Mouse (Mus musculus) testis, postnatal 10 days (tissue): ENCODE measurements around the gene Hspa1a.
"Not testable (repeated sequence)": the region's sequence is repeated elsewhere in the genome, so short reads cannot be mapped to it uniquely, and the experiment has no call there.

Experiments used
- DNase-seq: peaks from one replicate; pipeline ENCODE4 v3.0.0; 2021; ENCODE audit warnings: low spot score

The Hspa1a gene

DNA sequence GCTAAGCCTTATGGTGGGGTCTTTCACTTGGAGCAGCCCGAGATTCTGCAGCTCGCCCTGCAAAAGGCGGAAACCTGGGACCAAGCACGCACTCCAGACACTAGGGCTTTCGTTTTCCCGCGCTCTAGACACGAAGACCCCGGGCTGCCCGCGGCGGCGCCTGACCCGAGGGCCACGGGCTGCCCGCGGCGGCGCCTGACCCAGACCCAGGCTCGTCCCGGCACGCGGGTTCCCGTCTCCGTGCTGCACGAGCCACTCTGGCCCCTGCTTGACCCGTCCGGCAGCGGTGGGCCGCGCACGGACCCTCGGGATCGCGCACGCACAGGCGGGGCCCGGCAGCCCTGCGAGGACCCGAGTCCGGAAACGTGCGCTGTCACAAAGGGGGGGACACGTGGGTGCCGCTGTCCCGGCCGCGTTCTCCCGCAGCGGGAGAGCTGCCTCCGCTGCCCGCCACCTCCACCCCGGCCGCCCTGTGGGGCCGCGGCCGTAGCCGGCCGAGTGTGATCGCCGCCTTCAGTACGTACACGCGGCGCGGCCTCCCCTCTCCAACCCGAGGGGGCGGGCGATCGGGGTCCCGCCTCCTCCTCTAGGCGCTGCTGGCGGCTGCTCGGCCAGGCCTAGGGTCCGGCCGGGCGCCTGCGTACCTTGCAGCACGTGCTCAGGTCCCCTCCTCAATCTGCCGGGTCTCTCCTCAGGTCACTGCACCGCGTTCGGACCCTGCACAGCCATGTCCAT, 28.9 kb upstream of the Hspa1a start, which contains the start of gene Vars:
TSS of gene Vars (plus strand) at position 271 of the 735 bp plus-strand sequence.
- peak; percentile 91 for DNase-seq

DNA sequence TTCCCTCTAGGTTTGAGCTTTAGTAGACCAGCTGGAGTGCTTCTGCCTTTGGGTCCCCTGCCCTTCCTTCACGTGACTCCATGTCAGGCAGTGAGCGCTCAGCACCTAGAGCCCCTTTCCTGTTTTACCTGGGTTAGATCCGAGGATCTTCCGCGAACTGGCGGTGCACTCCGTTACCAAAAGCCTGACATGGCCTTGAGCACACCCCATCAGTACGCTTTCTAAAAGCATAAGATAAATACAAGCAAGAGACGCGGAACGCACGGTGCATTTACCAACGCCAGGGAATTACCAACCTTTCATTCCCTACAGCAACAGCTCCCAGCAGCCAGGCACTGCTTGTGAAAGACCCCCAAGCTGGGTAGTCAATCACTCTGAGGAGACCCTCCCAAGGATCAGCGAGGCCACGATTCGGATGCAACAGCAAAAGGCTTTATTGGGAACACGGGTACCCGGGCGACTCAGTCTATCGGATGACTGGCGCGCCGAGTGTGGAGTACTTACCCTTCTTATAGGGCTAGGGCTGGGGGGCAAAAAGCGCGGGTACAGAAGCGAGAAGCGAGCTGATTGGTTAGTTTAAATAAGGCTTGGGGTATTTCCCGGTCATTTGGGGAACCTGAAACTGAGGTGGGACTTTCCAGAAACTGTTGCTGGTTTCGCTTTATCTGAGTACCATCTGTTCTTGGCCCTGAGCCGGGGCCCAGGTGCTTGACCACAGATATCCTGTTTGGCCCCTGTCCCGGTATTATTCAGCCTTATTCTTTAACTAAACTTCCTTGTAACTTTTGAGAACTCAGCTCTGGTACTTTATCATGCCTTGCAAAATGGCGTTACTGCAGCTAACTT, 28.1 kb upstream of the Hspa1a start:
- not testable (repeated sequence) for DNase-seq

DNA sequence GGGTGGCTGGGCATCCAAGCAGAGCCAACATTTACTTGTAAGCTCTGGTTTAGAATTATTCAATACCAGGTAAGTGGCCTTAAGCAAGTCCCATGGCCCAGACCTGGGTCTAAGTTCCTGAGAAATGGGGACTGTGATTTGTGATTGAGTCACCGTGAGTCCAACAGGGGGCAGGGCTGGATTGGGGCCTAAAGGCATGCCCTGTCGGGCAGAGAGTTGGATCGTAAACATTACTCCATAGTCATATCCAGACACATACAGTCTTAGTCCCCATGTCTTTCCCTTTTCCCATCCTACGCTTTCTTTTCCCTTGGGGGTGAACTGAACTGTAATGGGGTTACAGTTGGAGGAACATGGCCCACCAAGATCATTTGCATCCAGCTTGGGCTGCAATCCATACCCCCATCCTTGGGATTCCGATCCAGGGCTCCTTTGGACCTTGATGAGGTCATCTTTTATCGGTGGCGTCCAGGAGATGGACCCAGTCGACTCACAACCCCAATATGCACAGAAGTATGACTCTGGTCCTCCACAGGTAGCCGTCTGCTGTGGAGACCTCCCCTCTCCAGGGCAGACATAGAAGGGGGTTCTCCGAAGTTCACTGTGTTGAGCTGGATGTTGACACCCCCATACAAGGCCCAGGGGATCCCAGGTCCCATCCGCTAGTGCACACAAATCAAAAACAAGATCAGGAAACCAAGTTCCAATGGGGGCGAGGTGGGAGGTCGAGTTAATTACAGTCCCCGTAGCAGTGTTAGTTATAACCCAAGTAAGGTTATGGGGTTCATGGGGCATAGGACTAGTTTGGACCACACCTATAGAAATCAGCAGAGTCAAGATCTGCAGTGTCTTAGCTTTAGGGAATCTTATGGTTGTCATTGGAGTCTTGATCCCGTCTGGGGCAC, 26.8 kb upstream of the Hspa1a start:
- no peak for DNase-seq

DNA sequence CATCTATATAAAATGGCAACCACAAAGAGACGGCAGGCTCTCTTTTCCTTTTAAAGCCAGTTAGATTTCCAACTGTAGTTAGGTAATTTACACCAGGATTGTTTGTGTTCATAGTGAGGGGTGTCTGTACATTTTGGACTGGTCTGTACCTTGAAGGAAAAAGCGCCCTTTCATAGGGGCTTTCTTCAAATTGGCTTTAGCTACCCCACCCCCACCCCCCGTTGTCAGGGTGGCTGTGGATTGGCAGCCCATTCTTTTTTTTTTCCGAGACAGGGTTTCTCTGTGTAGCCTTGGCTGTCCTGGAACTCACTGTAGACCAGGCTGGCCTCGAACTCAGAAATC, 25.2 kb upstream of the Hspa1a start:
- no peak for DNase-seq

DNA sequence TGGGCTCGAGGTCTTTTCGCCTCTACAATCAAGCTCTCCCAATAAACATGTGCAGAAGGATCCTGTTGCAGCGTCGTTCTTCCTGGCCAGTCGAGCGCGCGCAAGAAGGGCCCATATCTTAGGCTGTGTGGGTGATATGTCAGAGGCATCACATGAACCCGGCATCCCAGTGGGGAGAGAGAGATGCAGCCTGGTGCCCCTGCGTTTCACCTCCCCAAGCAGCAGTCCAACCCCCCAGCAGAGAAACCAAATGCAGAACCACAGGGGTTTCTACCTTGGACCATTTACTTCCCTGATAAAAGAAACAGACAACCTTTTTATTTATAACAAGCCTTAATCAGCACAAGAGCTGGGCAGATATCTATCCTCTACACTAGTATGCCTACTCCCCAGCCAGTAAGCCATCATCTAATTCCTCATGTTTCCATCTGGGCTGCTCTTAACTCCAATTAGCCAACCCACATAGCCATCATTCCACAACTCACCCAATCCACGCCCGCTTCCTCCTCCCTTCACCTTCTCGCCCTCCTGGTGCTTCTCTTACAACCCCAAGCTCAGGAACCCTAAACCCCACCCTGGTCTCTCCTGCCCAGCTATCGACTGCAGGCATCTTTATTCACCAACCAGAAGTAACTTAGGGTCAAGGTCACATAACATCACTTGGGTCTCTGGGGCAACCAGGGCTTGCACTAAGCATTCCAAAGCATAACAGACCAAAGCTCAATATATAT, 24.6 kb upstream of the Hspa1a start:
- DNase-seq, result no peak

DNA sequence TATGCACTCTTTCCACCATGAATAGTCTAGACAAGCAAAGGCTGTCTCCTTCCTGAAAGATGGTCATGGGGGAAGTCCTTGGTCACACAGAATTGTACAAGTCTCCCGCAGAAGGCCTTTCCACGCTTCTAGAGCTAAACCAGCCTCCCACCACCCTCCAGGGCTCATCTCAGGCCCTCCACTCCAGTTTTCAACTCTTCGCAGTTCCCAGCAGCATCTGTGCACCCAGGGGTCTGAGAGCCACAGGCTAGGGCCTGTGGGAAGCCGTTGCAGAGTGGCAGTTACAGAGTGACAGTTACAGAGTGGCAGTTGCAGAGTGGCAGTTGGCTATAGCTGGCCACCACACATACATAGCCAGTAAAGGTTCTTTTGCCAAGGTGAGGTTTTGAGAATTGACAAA, 24.0 kb upstream of the Hspa1a start:
- not testable (repeated sequence) for DNase-seq

DNA sequence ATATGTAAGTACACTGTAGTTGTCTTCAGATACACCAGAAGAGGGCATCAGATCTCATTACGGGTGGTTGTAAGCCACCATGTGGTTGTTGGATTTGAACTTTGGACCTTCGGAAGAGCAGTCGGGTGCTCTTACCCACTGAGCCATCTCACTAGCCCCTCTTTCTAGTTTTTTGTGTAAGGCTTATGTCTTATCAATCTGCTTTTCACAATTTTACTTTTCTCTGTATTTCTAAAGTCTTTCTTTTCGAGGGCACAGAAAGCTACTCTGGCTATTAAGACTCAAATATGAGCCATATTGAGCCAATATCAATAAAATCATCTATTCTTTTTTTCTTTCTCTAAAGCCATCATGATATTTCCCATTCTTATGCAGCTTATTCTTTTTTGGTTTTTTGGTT, 23.2 kb upstream of the Hspa1a start:
- not testable (repeated sequence) for DNase-seq

DNA sequence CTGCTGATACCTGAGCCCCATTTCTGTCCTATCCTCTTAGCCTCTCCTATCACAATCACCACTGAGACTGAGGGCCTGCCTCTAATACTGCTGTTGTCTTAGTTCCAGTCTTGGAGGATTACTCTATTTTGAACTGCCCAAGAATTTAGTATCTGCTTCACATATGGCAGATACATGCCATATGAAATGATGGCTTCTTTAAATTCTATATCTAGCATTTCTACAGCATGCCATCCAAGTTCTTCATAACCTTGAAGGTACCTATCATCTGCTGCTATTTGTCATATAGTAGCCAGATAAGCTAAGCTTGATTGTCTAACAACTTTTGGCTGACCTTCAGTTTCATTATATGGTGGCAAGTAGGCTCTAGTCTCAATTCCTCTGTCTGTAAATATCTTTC, 22.8 kb upstream of the Hspa1a start:
- DNase-seq, result no peak

DNA sequence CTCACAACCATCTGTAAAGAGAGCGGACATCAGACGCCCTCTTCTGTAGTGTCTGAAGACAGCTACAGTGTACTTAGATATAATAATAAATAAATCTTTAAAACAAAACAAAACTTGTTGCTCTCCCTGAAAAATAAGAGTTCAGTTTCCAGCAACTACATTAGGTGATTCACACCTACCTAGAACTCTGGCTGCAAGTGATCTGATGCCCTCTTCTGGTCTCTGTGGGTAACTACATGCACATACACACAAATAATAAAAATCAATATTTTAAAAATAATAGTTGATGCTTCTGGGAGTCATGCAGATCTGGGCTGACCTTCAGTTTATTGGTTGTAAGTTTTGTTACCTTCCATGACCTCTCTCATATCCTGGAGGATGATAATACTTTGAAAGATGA, 12.3 kb upstream of the Hspa1a start:
- DNase-seq, result no peak

DNA sequence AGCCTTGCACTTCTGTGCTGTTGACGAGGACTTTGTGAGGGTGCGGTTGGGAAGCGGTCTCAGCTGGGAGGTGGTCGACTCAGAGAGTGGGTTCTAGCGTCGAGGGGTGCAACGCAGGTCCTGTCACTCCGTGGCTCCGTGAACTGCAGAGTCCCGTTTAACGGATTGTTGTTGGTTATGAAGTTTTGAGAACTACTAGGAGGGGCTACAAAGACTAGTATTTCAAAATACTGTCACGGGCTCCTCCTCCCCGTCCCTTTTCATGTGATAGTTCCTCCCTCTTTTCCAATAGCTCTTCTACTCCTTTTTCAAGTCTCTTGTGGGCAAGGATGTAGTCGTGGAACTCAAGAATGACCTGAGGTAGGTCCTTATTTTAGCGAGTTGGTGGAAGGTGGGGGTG, 10.4 kb upstream of the Hspa1a start:
- no peak for DNase-seq

DNA sequence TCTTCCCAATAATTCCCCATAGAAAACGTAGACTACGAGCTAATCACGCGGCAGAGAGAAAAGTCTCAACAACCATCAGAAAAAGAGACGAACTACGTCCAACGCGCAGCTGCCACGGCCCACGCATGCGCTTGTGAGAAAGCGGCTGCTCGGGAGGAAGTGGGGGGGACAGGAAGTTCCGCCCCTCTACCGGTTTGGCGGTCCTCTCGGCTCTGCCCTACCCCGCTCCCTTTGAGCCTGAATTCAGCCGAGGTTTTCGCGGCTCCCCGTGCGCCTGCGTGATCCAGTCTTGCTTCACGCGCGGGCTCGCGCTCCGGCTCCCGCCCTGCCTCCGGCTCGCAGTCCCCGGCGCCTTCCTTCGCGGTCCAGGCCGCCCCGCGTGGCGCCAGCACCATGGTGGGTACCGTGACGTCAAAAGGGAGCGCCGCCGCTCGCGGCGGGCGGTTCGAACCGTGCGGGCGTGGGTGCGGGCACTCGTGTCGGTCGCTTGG, 9.8 kb upstream of the Hspa1a start, which contains the start of gene Lsm2:
TSS of gene Lsm2 (plus strand) at position 173 of the 491 bp plus-strand sequence.
- peak; percentile 90 for DNase-seq

DNA sequence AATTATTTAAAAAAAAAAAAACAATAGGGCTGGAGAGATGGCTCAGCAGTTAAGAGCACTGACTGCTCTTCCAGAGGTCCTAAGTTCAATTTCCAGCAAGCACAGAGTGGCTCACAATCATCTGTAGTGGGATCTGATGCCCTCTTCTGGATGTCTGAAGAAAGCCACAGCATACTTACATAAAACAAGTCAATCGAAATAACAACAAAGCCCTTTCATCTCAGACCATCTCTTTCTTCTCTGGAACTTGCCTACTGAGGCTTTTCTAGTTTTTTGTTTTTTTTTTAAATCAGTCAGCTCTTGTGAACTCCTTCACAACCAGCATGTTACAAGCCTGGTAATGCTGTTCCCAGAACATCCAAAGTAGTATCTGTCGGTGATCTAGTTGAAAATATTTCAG, 8.7 kb upstream of the Hspa1a start:
- DNase-seq, result no peak

DNA sequence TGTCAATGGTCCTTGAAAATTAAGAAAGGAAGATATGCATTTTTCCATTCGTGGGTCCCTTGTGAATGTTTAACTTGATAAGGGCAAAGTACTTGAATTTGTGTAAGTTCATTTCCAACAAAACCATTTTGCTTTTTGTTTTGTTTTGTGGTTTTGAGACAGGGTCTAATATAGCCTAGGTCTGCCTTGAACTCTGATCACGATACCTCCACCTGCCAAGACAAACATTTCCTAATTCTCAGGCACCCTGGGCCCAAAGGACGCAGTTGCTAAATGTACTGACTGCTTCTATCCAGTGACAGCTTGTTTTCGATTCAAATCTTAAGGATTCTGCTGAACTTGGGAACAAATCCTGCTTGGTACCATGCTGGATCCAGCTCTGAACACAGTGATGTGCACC, 7.7 kb upstream of the Hspa1a start:
- DNase-seq, result no peak

DNA sequence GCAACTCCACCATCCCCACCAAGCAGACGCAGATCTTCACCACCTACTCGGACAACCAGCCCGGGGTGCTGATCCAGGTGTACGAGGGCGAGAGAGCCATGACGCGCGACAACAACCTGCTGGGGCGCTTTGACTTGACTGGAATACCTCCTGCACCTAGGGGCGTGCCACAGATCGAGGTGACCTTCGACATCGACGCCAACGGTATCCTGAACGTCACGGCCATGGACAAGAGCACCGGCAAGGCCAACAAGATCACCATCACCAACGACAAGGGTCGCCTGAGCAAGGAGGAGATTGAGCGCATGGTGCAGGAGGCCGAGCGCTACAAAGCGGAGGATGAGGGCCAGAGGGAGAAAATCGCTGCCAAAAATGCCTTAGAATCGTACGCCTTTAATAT, 6.3 kb upstream of the Hspa1a start:
- DNase-seq, result no peak

DNA sequence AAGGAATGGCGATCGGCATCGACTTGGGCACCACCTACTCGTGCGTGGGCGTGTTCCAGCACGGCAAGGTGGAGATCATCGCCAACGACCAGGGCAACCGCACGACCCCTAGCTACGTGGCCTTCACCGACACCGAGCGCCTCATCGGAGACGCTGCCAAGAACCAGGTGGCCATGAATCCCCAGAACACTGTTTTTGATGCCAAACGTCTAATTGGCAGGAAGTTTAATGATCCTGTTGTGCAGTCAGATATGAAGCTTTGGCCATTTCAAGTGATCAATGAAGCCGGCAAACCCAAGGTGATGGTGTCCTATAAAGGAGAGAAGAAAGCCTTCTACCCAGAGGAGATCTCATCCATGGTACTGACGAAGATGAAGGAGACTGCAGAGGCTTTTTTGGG, 5.0 kb upstream of the Hspa1a start:
- no peak for DNase-seq

DNA sequence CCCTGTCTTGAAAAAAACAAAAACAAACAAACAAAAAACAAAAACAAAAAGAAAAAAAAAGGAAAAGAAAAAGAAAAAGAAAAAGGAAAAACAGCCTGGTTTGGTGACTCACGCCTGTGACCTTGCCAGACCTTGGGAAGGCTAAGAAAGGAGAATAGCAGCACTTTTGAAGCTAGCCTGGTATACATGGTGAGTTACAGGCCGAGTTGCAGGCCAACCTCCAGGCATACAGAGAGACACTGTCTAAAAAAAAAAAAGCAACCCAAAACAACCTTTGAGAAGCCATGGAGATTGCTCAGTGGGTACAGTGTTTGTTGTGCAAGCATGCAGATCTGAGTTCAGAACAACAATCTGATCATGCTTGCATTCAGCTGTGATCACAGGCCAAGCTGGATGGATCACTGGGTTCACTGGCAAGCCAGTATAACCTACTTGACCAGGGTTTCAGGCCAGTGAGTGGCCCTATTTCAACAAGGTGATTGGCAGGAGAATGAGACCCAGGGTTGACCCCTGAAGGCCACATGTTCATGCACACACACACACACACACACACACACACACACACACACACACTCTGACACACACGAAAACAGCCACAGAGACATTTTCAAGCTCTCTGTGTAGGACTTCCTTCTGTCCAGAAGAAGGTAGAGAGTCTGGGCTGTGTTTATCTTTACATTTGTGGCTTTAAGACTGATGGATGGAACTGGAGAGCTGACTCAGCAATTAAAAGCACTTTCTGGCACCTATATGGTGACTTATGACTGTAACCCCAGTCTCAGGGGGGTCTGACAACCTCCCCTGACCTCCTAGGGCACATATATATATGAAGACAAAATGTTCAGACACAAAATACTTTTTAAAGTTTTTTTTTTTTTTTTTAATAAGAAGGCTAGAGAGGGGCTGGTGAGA, 3.9 kb upstream of the Hspa1a start:
- DNase-seq, result no peak

DNA sequence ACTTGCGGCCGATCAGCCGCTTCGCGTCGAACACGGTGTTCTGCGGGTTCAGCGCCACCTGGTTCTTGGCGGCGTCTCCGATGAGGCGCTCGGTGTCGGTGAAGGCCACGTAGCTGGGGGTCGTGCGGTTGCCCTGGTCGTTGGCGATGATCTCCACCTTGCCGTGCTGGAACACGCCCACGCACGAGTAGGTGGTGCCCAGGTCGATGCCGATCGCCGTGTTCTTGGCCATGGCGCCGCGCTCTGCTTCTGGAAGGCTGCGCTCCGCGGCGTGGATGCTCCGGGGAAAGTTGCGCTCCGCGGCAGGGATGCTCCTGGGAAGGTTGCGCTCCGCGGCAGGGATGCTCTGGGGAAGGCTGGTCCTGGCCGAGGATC, 275 bp downstream of the Hspa1a start:
- not testable (repeated sequence) for DNase-seq

DNA sequence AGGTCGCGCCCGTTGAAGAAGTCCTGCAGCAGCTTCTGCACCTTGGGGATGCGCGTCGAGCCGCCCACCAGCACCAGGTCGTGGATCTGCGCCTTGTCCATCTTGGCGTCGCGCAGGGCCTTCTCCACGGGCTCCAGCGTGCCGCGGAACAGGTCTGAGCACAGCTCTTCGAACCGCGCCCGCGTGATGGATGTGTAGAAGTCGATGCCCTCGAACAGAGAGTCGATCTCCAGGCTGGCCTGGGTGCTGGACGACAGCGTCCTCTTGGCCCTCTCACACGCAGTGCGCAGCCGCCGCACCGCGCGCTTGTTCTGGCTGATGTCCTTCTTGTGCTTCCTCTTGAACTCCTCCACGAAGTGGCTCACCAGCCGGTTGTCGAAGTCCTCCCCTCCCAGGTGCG, 1.1 kb downstream of the Hspa1a start:
- DNase-seq, result not testable (repeated sequence)

DNA sequence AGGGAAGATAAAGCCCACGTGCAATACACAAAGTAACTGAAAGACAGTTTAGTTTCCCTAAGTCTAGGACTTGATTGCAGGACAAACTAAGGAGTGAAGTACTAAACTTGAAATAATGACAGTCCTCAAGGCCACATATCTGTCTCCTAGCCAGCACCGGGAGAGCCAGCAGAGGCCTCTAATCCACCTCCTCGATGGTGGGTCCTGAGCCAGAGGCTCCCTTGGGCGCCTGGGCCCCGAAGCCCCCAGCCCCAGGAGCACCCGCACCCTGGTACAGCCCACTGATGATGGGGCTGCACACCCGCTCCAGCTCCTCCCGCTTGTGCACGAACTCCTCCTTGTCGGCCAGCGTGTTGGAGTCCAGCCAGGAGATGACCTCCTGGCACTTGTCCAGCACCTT, 2.1 kb downstream of the Hspa1a start, which contains the start of gene Gm20481:
TSS of gene Gm20481 (plus strand) at position 91 of the 400 bp plus-strand sequence.
- DNase-seq, result not testable (repeated sequence)

DNA sequence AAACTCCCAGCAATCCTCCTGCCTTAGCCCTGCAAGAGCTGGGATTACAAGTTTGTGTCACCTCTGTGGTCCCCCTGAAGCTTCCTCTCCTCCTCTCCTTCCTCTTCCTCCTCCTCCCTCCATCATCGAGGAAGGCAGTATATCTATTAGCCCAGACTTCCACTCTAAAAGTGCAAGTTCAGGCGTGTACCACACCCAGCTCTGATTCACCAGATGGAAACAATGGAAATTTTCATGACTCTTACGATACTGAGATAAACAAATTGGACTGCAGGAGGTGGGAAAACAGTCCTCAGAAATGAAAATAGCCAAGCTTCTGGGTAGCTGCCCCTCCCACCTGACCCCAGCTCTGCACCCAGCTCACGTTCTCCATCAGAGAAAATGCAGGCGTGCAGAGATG, 6.3 kb downstream of the Hspa1a start:
- no peak for DNase-seq
